10 mouse cellular contexts compared by ENCODE assay signal in genomic region chr3:85842177-85842880, GRCm38 (mm10). TPM values are rescaled to one million over a fixed set of nuclear protein-coding genes. Genes with fewer than 3 reads are reported as not detected.
A peak's percentile ranks its signal among the peaks of the same experiment; 100 is the strongest.
DNase-seq lines count a peak whose midpoint lies in the region; ATAC-seq and TF ChIP-seq lines count a peak whose summit lies in the region.
"Had no signal": no experiment of that assay in that cellular context is flagged by ENCODE, and none has a peak within 500 bp of the region (broad histone marks: within the 10 kb centered on the region; RNA-seq: fewer than 3 reads in every experiment).

No protein-coding gene starts in this region.

- H3K4me3 ChIP-seq in kidney, embryonic 15.5 days (replicated peaks), result no peak overlapping the region
- no peak overlapping the region for H3K4me3 ChIP-seq in heart, embryonic 15.5 days
- no peak overlapping the region for H3K4me3 ChIP-seq in myocyte
- H3K4me3 ChIP-seq: erythroblast, embryonic 14.5 days had no signal

- H3K4me1 ChIP-seq in kidney, embryonic 15.5 days, result peaks cover 17% of the 10 kb centered on the region
- peaks cover 16% of the 10 kb centered on the region for H3K4me1 ChIP-seq in heart, embryonic 15.5 days (replicated peaks)

- H3K9ac ChIP-seq in kidney, embryonic 15.5 days, result no peak overlapping the region
- H3K9ac ChIP-seq in heart, embryonic 15.5 days, result 0 out of 2 replicates have a peak overlapping the region, but pooled peaks have one; percentile 13

- H3K27me3 ChIP-seq in kidney, embryonic 15.5 days, result no peaks in the 10 kb centered on the region
- no peaks in the 10 kb centered on the region for H3K27me3 ChIP-seq in heart, embryonic 15.5 days
- H3K27me3 ChIP-seq in myocyte (ENCODE audit: control insufficient read depth, insufficient read depth, insufficient read length), result no peaks in the 10 kb centered on the region
- H3K27me3 ChIP-seq: Patski had no signal

- DNase-seq in embryo, embryonic 11 days, result peak; percentile 18
- DNase-seq in embryo, embryonic 10 days (ENCODE audit: low spot score), result no peak
- no peak for DNase-seq in kidney, adult 8-10 months
- no peak for DNase-seq in spleen, postnatal 14 days (ENCODE audit: low spot score in 2 of 2)
- no peak for DNase-seq in urinary bladder, postnatal 14 days (ENCODE audit: low spot score)

- no peak overlapping the region for H3ac ChIP-seq in myocyte (ENCODE audit: control insufficient read depth, insufficient read length)

- WGBS in kidney, embryonic 15.5 days, result 16% methylated on average over 9 of the region's 9 CpGs
- 22% methylated on average over 9 of the region's 9 CpGs for WGBS in heart, embryonic 15.5 days

- H3K9me3 ChIP-seq in kidney, embryonic 15.5 days (replicated peaks), result no peaks in the 10 kb centered on the region
- no peaks in the 10 kb centered on the region for H3K9me3 ChIP-seq in heart, embryonic 15.5 days (replicated peaks)

- peaks cover 3% of the 10 kb centered on the region for H3K79me2 ChIP-seq in myocyte (ENCODE audit: control insufficient read depth, insufficient read depth)

- H3K4me2 ChIP-seq in kidney, embryonic 15.5 days, result peak overlapping the region; percentile 21
- H3K4me2 ChIP-seq in heart, embryonic 15.5 days, result peak overlapping the region; percentile 36
- peak overlapping the region; percentile 1 for H3K4me2 ChIP-seq in myocyte (ENCODE audit: low read depth)

- H3K36me3 ChIP-seq in kidney, embryonic 15.5 days, result no peaks in the 10 kb centered on the region
- no peaks in the 10 kb centered on the region for H3K36me3 ChIP-seq in heart, embryonic 15.5 days
- H3K36me3 ChIP-seq in myocyte (ENCODE audit: control insufficient read depth, insufficient read depth), result no peaks in the 10 kb centered on the region

- peak overlapping the region; percentile 83 for H3K27ac ChIP-seq in kidney, embryonic 15.5 days
- H3K27ac ChIP-seq in heart, embryonic 15.5 days, result peak overlapping the region; percentile 87

- ATAC-seq in kidney, embryonic 15.5 days (replicated peaks; ENCODE audit: low FRiP score), result peak; percentile 14; the same call in 1 of the 2 replicates
- no peak for ATAC-seq in heart, embryonic 15.5 days (replicated peaks; ENCODE audit: insufficient number of reproducible peaks, insufficient read depth, low FRiP score, low read depth)
- ATAC-seq: Patski had no signal

- no peak for TF ChIP-seq POLR2A in myocyte (IDR thresholded peaks at IDR 0.05; ENCODE audit: insufficient read length, low read depth)

TF ChIP-seq in myocyte, 11 proteins besides CTCF, POLR2A, EP300 and RAD21:
- no peak for TF ChIP-seq MAX (IDR thresholded peaks at IDR 0.05; ENCODE audit: low read depth)
- TF ChIP-seq TCF12 (IDR thresholded peaks at IDR 0.05; ENCODE audit: insufficient read depth, poor library complexity, severe bottlenecking), result no peak
- no peak for TF ChIP-seq TCF3 (IDR thresholded peaks at IDR 0.05; ENCODE audit: insufficient read length, low read depth)
- no peak for TF ChIP-seq REST (IDR thresholded peaks at IDR 0.05; ENCODE audit: insufficient read depth, insufficient read length)
- no peak for TF ChIP-seq USF1 (IDR thresholded peaks at IDR 0.05; ENCODE audit: low read depth)
- TF ChIP-seq POLR2AphosphoS2 (IDR thresholded peaks at IDR 0.05; ENCODE audit: insufficient read length, low read depth), result no peak
- no peak for TF ChIP-seq E2F4 (IDR thresholded peaks at IDR 0.05; ENCODE audit: insufficient read depth)
- TF ChIP-seq MYOG (IDR thresholded peaks at IDR 0.05; ENCODE audit: control insufficient read depth in 1 of 3, insufficient read depth in 1 of 3, insufficient read length in 2 of 3, low read depth in 2 of 3), result no peak
- no peak for TF ChIP-seq SRF (IDR thresholded peaks at IDR 0.05; ENCODE audit: control insufficient read depth, insufficient read length, low read depth)
- no peak for TF ChIP-seq CEBPB (IDR thresholded peaks at IDR 0.05; ENCODE audit: insufficient read depth, poor library complexity, severe bottlenecking)
- TF ChIP-seq MYOD1 (IDR thresholded peaks at IDR 0.05; ENCODE audit: control insufficient read depth in 1 of 3, insufficient read length in 2 of 3, low read depth in 2 of 3), result no peak

RNA-seq across cellular contexts. Expression of gene Fam160a1, which starts 25.2 kb away (rescaled TPM):
- 5.0 and 5.1 TPM in 2 replicates for polyA plus RNA-seq in kidney, embryonic 15.5 days (2015; fragmentation: Nextera tagmentation; extraction: Ambion mirVana)
- polyA plus RNA-seq in heart, embryonic 15.5 days (2015; fragmentation: Nextera tagmentation; extraction: Ambion mirVana), result 7.7 and 7.9 TPM in 2 replicates
- polyA plus RNA-seq in myocyte (2012; fragmentation: generic; extraction: Trizol), result 13.2 TPM

RNA-seq across cellular contexts. Expression of gene Glt28d2, which starts 45.0 kb away (rescaled TPM):
- polyA plus RNA-seq in kidney, embryonic 15.5 days (2015; fragmentation: Nextera tagmentation; extraction: Ambion mirVana), result 2.2 and 2.9 TPM in 2 replicates
- polyA plus RNA-seq in heart, embryonic 15.5 days (2015; fragmentation: Nextera tagmentation; extraction: Ambion mirVana), result 2.6 and 2.8 TPM in 2 replicates
- 1.4 TPM for polyA plus RNA-seq in myocyte (2012; fragmentation: generic; extraction: Trizol)

RNA-seq across cellular contexts. Expression of gene Gm37240, which starts 45.0 kb away (rescaled TPM):
- 8.9 and 9.2 TPM in 2 replicates for polyA plus RNA-seq in kidney, embryonic 15.5 days (2015; fragmentation: Nextera tagmentation; extraction: Ambion mirVana)
- polyA plus RNA-seq in heart, embryonic 15.5 days (2015; fragmentation: Nextera tagmentation; extraction: Ambion mirVana), result 12.7 and 14.1 TPM in 2 replicates
- polyA plus RNA-seq in myocyte (2012; fragmentation: generic; extraction: Trizol), result 8.7 TPM
- polyA plus RNA-seq: erythroblast, embryonic 14.5 days had no signal
